ENCODE assay signal across 23 mouse cellular contexts in the genomic region with DNA sequence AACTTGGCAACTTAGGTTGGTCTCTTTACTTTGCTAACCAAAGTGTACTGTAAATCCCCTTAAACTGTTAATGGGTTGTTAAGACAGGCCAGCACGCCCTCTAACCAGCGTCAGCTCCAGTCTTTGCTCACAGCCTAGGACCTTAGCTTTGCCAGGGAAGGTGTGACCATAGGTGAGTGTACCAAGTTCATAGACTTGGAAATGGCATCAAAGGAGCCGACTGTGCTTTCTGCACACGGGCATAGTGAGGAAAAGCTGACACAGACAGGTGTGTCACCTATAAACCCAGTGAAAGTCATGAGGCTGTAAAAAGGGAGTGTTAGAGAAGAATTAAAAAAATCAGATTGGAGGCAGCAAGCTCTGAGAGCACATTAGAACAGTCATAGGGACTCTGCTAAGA. TPM values are rescaled to one million over a fixed set of nuclear protein-coding genes. Genes with fewer than 3 reads are reported as not detected.
"Had no signal": no experiment of that assay in that cellular context is flagged by ENCODE, and none has a peak within 500 bp of the region (broad histone marks: within the 10 kb centered on the region; RNA-seq: fewer than 3 reads in every experiment).

No protein-coding gene starts in this region.

- H3K27me3 ChIP-seq: liver, embryonic 15.5 days; lung, embryonic 15.5 days; midbrain, embryonic 12.5 days; neural tube, embryonic 13.5 days; neural tube, embryonic 15.5 days; stomach, embryonic 15.5 days had no signal

- H3K4me2 ChIP-seq: liver, embryonic 15.5 days; lung, embryonic 15.5 days; midbrain, embryonic 12.5 days; neural tube, embryonic 13.5 days; neural tube, embryonic 15.5 days; stomach, embryonic 15.5 days had no signal

- H3K4me3 ChIP-seq: liver, embryonic 15.5 days; lung, embryonic 15.5 days; midbrain, embryonic 10.5 days; midbrain, embryonic 12.5 days; myocyte; neural tube, embryonic 13.5 days; neural tube, embryonic 15.5 days; stomach, embryonic 15.5 days had no signal

- ATAC-seq: liver, postnatal 0 days; lung, postnatal 0 days; midbrain, embryonic 16.5 days had no signal

- DNase-seq: liver, postnatal 0 days; lung, adult 2 months; lung, postnatal 14 days; lung, postnatal 4 days; midbrain, embryonic 14.5 days; retina, postnatal 1 day; right cerebral cortex, adult 18-20 months; right cerebral cortex, postnatal 25 days; right cerebral cortex, postnatal 4 days; thymus, adult 18-20 months; thymus, postnatal 14 days; thymus, postnatal 36 days had no signal

- H3K36me3 ChIP-seq: liver, embryonic 15.5 days; lung, embryonic 15.5 days; midbrain, embryonic 10.5 days; midbrain, embryonic 12.5 days; neural tube, embryonic 13.5 days; neural tube, embryonic 15.5 days; stomach, embryonic 15.5 days had no signal

- H3K9ac ChIP-seq: liver, embryonic 15.5 days; liver, postnatal 0 days; lung, embryonic 15.5 days; midbrain, embryonic 12.5 days; neural tube, embryonic 13.5 days; neural tube, embryonic 15.5 days; stomach, embryonic 15.5 days had no signal

- H3K9me3 ChIP-seq: liver, embryonic 15.5 days; lung, embryonic 15.5 days; midbrain, embryonic 10.5 days; midbrain, embryonic 12.5 days; neural tube, embryonic 13.5 days; neural tube, embryonic 15.5 days; stomach, embryonic 15.5 days had no signal

- H3K27ac ChIP-seq: liver, embryonic 15.5 days; lung, embryonic 15.5 days; midbrain, embryonic 10.5 days; midbrain, embryonic 12.5 days; neural tube, embryonic 13.5 days; neural tube, embryonic 15.5 days; stomach, embryonic 15.5 days had no signal

- H3K4me1 ChIP-seq: liver, embryonic 15.5 days; lung, embryonic 15.5 days; midbrain, embryonic 10.5 days; midbrain, embryonic 12.5 days; neural tube, embryonic 13.5 days; neural tube, embryonic 15.5 days; stomach, embryonic 15.5 days had no signal

RNA-seq across cellular contexts. Expression of gene Areg, which starts 23.4 kb away (rescaled TPM):
- polyA plus RNA-seq: liver, embryonic 15.5 days; liver, postnatal 0 days; midbrain, embryonic 10.5 days; midbrain, embryonic 12.5 days; midbrain, embryonic 14.5 days; spleen, adult 2 months had no signal
